Mouse (Mus musculus) heart, adult 2 months (tissue): ENCODE results near the gene Ctsw.

Experiments used
- CTCF ChIP-seq: fragments of 200-600 bp; IDR thresholded peaks from 2 replicates; pipeline ENCODE4 v1.8.1; 2022; ENCODE audit warnings: antibody characterized with exemption, mild to moderate bottlenecking, moderate library complexity
- EP300 ChIP-seq: fragments of 200-500 bp; IDR thresholded peaks from 2 replicates; pipeline ENCODE4 v1.6.1; 2011; ENCODE audit warnings: low read depth, low read length, control low read depth; ENCODE audit not compliant: insufficient read depth
- POLR2A ChIP-seq: fragments of 200-500 bp; IDR thresholded peaks from 2 replicates; pipeline ENCODE4 v1.6.1; 2011; ENCODE audit warnings: mild to moderate bottlenecking, low read depth, low read length, control low read depth; ENCODE audit not compliant: insufficient read depth

DNA sequence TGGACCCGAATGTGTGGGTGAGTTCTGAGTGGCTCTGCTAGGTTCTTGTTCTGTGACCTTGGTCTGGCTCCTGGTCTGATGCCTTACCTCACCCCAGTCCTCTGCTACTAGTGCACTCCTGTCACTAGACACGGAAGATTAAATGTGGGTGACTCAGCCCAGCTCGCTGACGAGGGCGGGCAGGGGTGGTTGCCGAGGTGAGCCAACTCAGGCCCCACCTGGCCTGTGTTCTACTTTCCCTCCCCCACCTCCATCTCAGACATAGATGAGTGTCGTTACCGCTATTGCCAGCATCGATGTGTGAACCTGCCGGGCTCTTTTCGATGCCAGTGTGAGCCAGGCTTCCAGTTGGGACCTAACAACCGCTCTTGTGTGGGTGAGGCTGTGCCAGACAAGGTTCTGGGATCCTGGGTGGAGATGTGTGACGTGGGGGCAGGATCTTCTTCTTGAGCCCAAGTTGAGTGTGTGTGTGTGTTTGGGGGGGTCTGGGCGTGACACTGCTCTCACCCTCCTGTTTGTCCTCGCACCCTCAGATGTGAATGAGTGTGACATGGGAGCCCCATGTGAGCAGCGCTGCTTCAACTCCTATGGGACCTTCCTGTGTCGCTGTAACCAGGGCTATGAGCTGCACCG, 9.5 kb upstream of the Ctsw start:
- no peak for TF ChIP-seq EP300
- no peak for TF ChIP-seq CTCF
- no peak for TF ChIP-seq POLR2A
